Mouse (Mus musculus): ENCODE data around the gene Col12a1.

- TF ChIP-seq IRF4 (IDR thresholded peaks at IDR 0.05; ENCODE audit: low read depth, low read length) (no peak), CTCF (conservative IDR thresholded peaks at IDR 0.05 in 1 of 2, IDR thresholded peaks at IDR 0.05 in 1 of 2; ENCODE audit: low read depth in 2 of 2, low read length in 2 of 2) (no peak), HCFC1 (IDR thresholded peaks at IDR 0.05; ENCODE audit: low read depth, low read length) (no peak), MAFK (IDR thresholded peaks at IDR 0.05; ENCODE audit: insufficient replicate concordance, low read length) (no peak), E2F4 (IDR thresholded peaks at IDR 0.05; ENCODE audit: insufficient replicate concordance, low read depth, low read length) (no peak), EP300 (IDR thresholded peaks at IDR 0.05; ENCODE audit: low read length) (no peak), MAX (IDR thresholded peaks at IDR 0.05; ENCODE audit: low read length) (no peak), POLR2AphosphoS2 (IDR thresholded peaks at IDR 0.05; ENCODE audit: low read depth, low read length) (no peak), POLR2A (IDR thresholded peaks at IDR 0.05; ENCODE audit: low read depth, low read length) (no peak), JUN (IDR thresholded peaks at IDR 0.05; ENCODE audit: insufficient read depth, low read depth, low read length) (no peak), MAZ (IDR thresholded peaks at IDR 0.05; ENCODE audit: low read depth, low read length) (no peak), SIN3A (IDR thresholded peaks at IDR 0.05; ENCODE audit: low read length) (no peak), NELFE (IDR thresholded peaks at IDR 0.05; ENCODE audit: low read depth, low read length) (no peak)
Observed at GRCm38 (mm10) chr9:79604546-79604945, 114.1 kb downstream of the Col12a1 start.

Data from CH12.LX (cell line).